Mouse (Mus musculus) intestine, embryonic 16.5 days (tissue): ENCODE data around the gene Cdc6. TPM values are rescaled to one million over a fixed set of nuclear protein-coding genes. Genes with fewer than 3 reads are reported as not detected.

Source experiments
- ATAC-seq: fragments of 200-750 bp; cut with Nextera tagmentation; 2 replicates; pipeline ENCODE4 v1.8.0; 2017; ENCODE audit warnings: moderate TSS enrichment, moderate library complexity
- H3K27ac ChIP-seq: fragments of 300-500 bp; sonication (generic); 2 replicates; pipeline ENCODE4 v1.5.1; 2014; ENCODE audit warnings: mild to moderate bottlenecking, low read length
- H3K27me3 ChIP-seq: fragments of 300-500 bp; sonication (generic); replicated peaks from 2 replicates; pipeline ENCODE4 v1.6.1; 2014; ENCODE audit warnings: low read length, control low read depth, mixed read lengths; ENCODE audit not compliant: control insufficient read depth, insufficient read depth
- H3K36me3 ChIP-seq: fragments of 300-500 bp; sonication (generic); 2 replicates; pipeline ENCODE4 v1.6.1; 2014; ENCODE audit warnings: low read length, control low read depth; ENCODE audit not compliant: control insufficient read depth, insufficient read depth
- H3K4me1 ChIP-seq: fragments of 300-500 bp; sonication (generic); 2 replicates; pipeline ENCODE4 v1.6.1; 2014; ENCODE audit warnings: low read length, control low read depth, mixed read lengths; ENCODE audit not compliant: control insufficient read depth, insufficient read depth
- H3K4me2 ChIP-seq: fragments of 300-500 bp; sonication (generic); 2 replicates; pipeline ENCODE4 v1.6.1; 2014; ENCODE audit warnings: low read depth, low read length, control low read depth
- H3K4me3 ChIP-seq: fragments of 300-500 bp; sonication (generic); 2 replicates; pipeline ENCODE4 v1.5.1; 2014; ENCODE audit warnings: mild to moderate bottlenecking, low read length
- H3K9ac ChIP-seq: fragments of 300-500 bp; sonication (generic); 2 replicates; pipeline ENCODE4 v1.6.1; 2014; ENCODE audit warnings: low read depth, low read length
- H3K9me3 ChIP-seq: fragments of 300-500 bp; sonication (generic); 2 replicates; pipeline ENCODE4 v1.6.1; 2016; ENCODE audit warnings: low read length, control low read depth; ENCODE audit not compliant: control insufficient read depth
- WGBS: fragments of 180-500 bp; shearing (Covaris S2); extraction: QIAGEN DNeasy Blood & Tissue Kit; methylation state at CpG from one replicate; pipeline ENCODE4 v1.1.7; 2014; 5-methylcytosine and 5-hydroxymethylcytosine counted together
- polyA plus RNA-seq: library from polyadenylated mRNA; unstranded; fragments of >200 nt; fragmentation: Nextera tagmentation; extraction: Ambion mirVana; gene quantifications from 2 replicates; pipeline ENCODE4 v1.2.1, GENCODE M21; 2015

Gene Cdc6
- polyA plus RNA-seq, 1 experiment from 2014 or later = 23.0 TPM

- ATAC-seq = no peak
- no peaks in the 10 kb centered on the region for H3K9me3 ChIP-seq
- WGBS = 39% methylated on average over 11 of the region's 11 CpGs
- H3K27me3 ChIP-seq = no peaks in the 10 kb centered on the region
- H3K4me1 ChIP-seq = peaks cover 81% of the 10 kb centered on the region
- H3K9ac ChIP-seq = 0 out of 2 replicates have a peak overlapping the region, but pooled peaks have one; percentile 48
- no peak overlapping the region for H3K4me3 ChIP-seq
- H3K36me3 ChIP-seq = no peaks in the 10 kb centered on the region
- H3K27ac ChIP-seq = peak overlapping the region; percentile 95; the same call in 1 of the 2 replicates
- H3K4me2 ChIP-seq = 0 out of 2 replicates have a peak overlapping the region, but pooled peaks have one; percentile 17
Observed at GRCm38 (mm10) chr11:98944897-98945604, 37.5 kb downstream of the Cdc6 start.

- Histone ChIP-seq H3K27me3 (no peaks in the 10 kb centered on the region), H3K27ac (no peak overlapping the region), H3K4me2 (no peak overlapping the region), H3K4me1 (peaks cover 81% of the 10 kb centered on the region), H3K9ac (0 out of 2 replicates have a peak overlapping the region, but pooled peaks have one; percentile 25), H3K4me3 (no peak overlapping the region), H3K9me3 (no peaks in the 10 kb centered on the region), H3K36me3 (peaks cover 4% of the 10 kb centered on the region; the same call in 1 of the 2 replicates)
- no peak for ATAC-seq
- 47% methylated on average over 3 of the region's 3 CpGs for WGBS
Observed at GRCm38 (mm10) chr11:98945605-98945977, 38.0 kb downstream of the Cdc6 start.

- no peak for ATAC-seq
- H3K9me3 ChIP-seq = no peaks in the 10 kb centered on the region
- H3K9ac ChIP-seq = no peak overlapping the region
- peaks cover 8% of the 10 kb centered on the region; the same call in 1 of the 2 replicates for H3K36me3 ChIP-seq
- H3K27me3 ChIP-seq = no peaks in the 10 kb centered on the region
- 57% methylated on average over 18 of the region's 18 CpGs for WGBS
- H3K27ac ChIP-seq = 0 out of 2 replicates have a peak overlapping the region, but pooled peaks have one; percentile 2
- peaks cover 75% of the 10 kb centered on the region for H3K4me1 ChIP-seq
- no peak overlapping the region for H3K4me3 ChIP-seq
- no peak overlapping the region for H3K4me2 ChIP-seq
Observed at GRCm38 (mm10) chr11:98947969-98948569, 40.5 kb downstream of the Cdc6 start.

GRCm38 (mm10) chr11:98949242-98949957 lies 41.8 kb downstream of the Cdc6 start:
- no peak for ATAC-seq
- Histone ChIP-seq H3K4me1 (peaks cover 75% of the 10 kb centered on the region), H3K36me3 (peaks cover 8% of the 10 kb centered on the region; the same call in 1 of the 2 replicates), H3K4me2 (no peak overlapping the region), H3K9me3 (no peaks in the 10 kb centered on the region), H3K27me3 (no peaks in the 10 kb centered on the region), H3K4me3 (no peak overlapping the region), H3K9ac (0 out of 2 replicates have a peak overlapping the region, but pooled peaks have one; percentile 2), H3K27ac (no peak overlapping the region)
- WGBS = 75% methylated on average over 12 of the region's 12 CpGs

GRCm38 (mm10) chr11:98949958-98950460 lies 42.4 kb downstream of the Cdc6 start:
- Histone ChIP-seq H3K4me3 (no peak overlapping the region), H3K9ac (no peak overlapping the region), H3K4me1 (peaks cover 75% of the 10 kb centered on the region), H3K27ac (no peak overlapping the region), H3K27me3 (no peaks in the 10 kb centered on the region), H3K4me2 (no peak overlapping the region), H3K9me3 (no peaks in the 10 kb centered on the region), H3K36me3 (peaks cover 8% of the 10 kb centered on the region; the same call in 1 of the 2 replicates)
- ATAC-seq = no peak
- WGBS = 83% methylated on average over 7 of the region's 7 CpGs

- Histone ChIP-seq H3K27ac (peak overlapping the region; percentile 13; the same call in 1 of the 2 replicates), H3K36me3 (peaks cover 8% of the 10 kb centered on the region; the same call in 1 of the 2 replicates), H3K27me3 (no peaks in the 10 kb centered on the region), H3K4me3 (no peak overlapping the region), H3K4me2 (no peak overlapping the region), H3K9ac (no peak overlapping the region), H3K4me1 (peaks cover 75% of the 10 kb centered on the region), H3K9me3 (no peaks in the 10 kb centered on the region)
- 83% methylated on average over 9 of the region's 9 CpGs for WGBS
- ATAC-seq = no peak
Observed at GRCm38 (mm10) chr11:98950484-98950883, 42.9 kb downstream of the Cdc6 start.

DNA sequence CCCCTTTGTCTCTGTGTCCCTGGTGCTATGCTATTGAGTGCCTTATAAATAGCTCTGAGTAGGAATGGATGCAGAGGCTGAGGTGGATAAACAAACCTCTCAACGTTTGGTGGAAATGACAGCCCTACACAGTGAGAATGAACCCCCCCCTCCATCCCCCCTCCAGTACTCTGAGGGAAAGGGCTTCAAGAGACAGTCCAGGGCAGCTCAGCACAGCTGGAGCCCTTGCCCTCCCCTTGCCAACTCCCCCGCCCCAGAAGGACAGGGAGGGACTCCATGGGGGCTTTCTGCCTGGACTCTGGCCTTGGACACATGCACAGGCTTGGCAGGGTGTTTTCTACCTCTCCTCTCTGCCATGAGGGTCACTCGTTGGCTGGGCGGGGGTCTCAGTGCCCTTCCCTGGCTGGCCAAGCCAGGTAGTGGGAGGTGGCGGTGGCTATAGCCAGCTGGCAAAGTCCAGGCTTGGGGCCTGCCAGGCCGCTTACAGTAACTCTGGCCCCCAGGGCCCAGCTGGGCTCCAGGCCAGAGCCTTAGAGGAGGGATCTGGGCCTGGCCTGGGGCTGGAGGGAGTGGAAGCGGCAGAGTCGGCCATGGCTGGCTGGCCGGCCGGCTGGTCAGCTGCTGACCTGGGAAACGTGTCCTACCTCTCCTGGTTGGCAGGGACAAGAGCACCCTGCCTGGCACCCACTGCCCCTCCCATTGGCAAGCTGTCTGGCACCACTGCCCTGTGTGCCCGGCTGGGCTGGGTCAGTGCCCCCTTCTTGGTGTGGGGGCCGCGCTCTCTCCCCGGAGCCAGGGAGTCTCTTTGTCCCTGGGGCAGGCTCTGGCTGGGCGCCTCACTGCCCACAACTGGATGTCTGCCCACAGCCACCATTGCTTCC lies 43.7 kb downstream of the Cdc6 start:
- ATAC-seq = peak; percentile 21; the same call in 1 of the 2 replicates
- Histone ChIP-seq H3K4me1 (peaks cover 76% of the 10 kb centered on the region), H3K9ac (peak overlapping the region; percentile 53), H3K4me2 (no peak overlapping the region), H3K27ac (peak overlapping the region; percentile 79), H3K4me3 (no peak overlapping the region), H3K9me3 (no peaks in the 10 kb centered on the region), H3K27me3 (no peaks in the 10 kb centered on the region), H3K36me3 (peaks cover 8% of the 10 kb centered on the region; the same call in 1 of the 2 replicates)
- WGBS = 52% methylated on average over 16 of the region's 16 CpGs

DNA sequence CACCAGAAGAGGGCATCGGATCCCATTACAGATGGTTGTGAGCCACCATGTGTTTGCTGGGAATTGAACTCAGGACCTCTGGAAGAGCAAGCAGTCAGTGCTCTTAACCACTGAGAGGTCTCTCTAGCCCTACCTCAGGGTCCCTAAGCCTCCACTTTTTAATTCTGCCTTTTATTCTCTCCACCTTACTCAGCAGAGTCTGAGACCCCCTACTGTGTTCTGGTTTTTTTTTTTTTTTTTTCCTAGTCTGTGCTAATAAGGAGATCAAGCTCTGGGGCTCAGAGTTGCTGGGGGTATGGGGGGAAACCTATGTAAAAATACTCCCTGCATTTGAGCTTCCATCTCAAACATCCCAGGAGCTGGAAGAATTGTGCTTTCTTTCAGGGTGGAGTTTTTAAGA lies 44.5 kb downstream of the Cdc6 start:
- Histone ChIP-seq H3K4me1 (peaks cover 77% of the 10 kb centered on the region), H3K4me3 (no peak overlapping the region), H3K4me2 (no peak overlapping the region), H3K9ac (no peak overlapping the region), H3K9me3 (no peaks in the 10 kb centered on the region), H3K27ac (no peak overlapping the region), H3K27me3 (no peaks in the 10 kb centered on the region), H3K36me3 (peaks cover 8% of the 10 kb centered on the region; the same call in 1 of the 2 replicates)
- no peak for ATAC-seq
- 94% methylated on average over 1 of the region's 1 CpGs for WGBS
